Comparison of ENCODE assay signal across 8 mouse cellular contexts in genomic region chr2:167949250-167949649, GRCm38 (mm10). TPM values are rescaled to one million over a fixed set of nuclear protein-coding genes. Genes with fewer than 3 reads are reported as not detected.
DNase-seq lines count a peak whose midpoint lies in the region; ATAC-seq and TF ChIP-seq lines count a peak whose summit lies in the region.

No protein-coding gene starts in this region.

- TF ChIP-seq CTCF in liver, embryonic 14.5 days (IDR thresholded peaks at IDR 0.05; ENCODE audit: low read depth), result no peak

- 77% methylated on average over 6 of the region's 6 CpGs for WGBS in forebrain, embryonic 10.5 days
- 76% methylated on average over 6 of the region's 6 CpGs for WGBS in forebrain, embryonic 11.5 days
- 73% methylated on average over 6 of the region's 6 CpGs for WGBS in neural tube, embryonic 13.5 days
- WGBS in liver, embryonic 14.5 days (ENCODE audit: insufficient replicate concordance), result 18% methylated on average over 6 of the region's 6 CpGs

- H3K9me3 ChIP-seq in forebrain, embryonic 10.5 days, result no peaks in the 10 kb centered on the region
- H3K9me3 ChIP-seq in forebrain, embryonic 11.5 days (ENCODE audit: control insufficient read depth, low read length), result no peaks in the 10 kb centered on the region
- H3K9me3 ChIP-seq in neural tube, embryonic 13.5 days, result no peaks in the 10 kb centered on the region
- H3K9me3 ChIP-seq in liver, embryonic 14.5 days (ENCODE audit: control insufficient read depth, low read length), result no peaks in the 10 kb centered on the region

- no peak for TF ChIP-seq EP300 in liver, embryonic 14.5 days (IDR thresholded peaks at IDR 0.05; ENCODE audit: low read depth)

- no peak overlapping the region for H3K4me2 ChIP-seq in forebrain, embryonic 11.5 days (ENCODE audit: low read depth, low read length, severe bottlenecking)
- H3K4me2 ChIP-seq in neural tube, embryonic 13.5 days, result no peak overlapping the region
- no peak overlapping the region for H3K4me2 ChIP-seq in liver, embryonic 14.5 days (ENCODE audit: low read depth)

- no peak overlapping the region for H3K4me3 ChIP-seq in forebrain, embryonic 10.5 days
- H3K4me3 ChIP-seq in forebrain, embryonic 11.5 days (ENCODE audit: low read depth, low read length), result no peak overlapping the region
- H3K4me3 ChIP-seq in neural tube, embryonic 13.5 days, result no peak overlapping the region
- H3K4me3 ChIP-seq in liver, embryonic 14.5 days (ENCODE audit: insufficient read depth in 1 of 2, low read depth in 2 of 2, low read length in 2 of 2), result no peak overlapping the region

- no peak for ATAC-seq in forebrain, embryonic 11.5 days (replicated peaks; ENCODE audit: low FRiP score)
- no peak for ATAC-seq in neural tube, embryonic 13.5 days (ENCODE audit: low read depth)
- 0 out of 2 replicates have a peak, but pooled peaks have one; percentile 31 for ATAC-seq in liver, embryonic 14.5 days (ENCODE audit: insufficient read depth)

- no peak overlapping the region for H3K9ac ChIP-seq in forebrain, embryonic 11.5 days (ENCODE audit: low read length)
- 0 out of 2 replicates have a peak overlapping the region, but pooled peaks have one; percentile 31 for H3K9ac ChIP-seq in neural tube, embryonic 13.5 days
- no peak overlapping the region for H3K9ac ChIP-seq in liver, embryonic 14.5 days (replicated peaks)

- DNase-seq in forebrain, embryonic 10.5 days (ENCODE audit: extremely low spot score, low spot score), result no peak
- DNase-seq in forebrain, embryonic 11.5 days (ENCODE audit: low spot score), result no peak
- DNase-seq in neural tube, embryonic 10.5 days (ENCODE audit: extremely low spot score, low spot score), result no peak
- DNase-seq in liver, embryonic 14.5 days (ENCODE audit: low read depth in 3 of 3, low spot score in 3 of 3), result no peak
- DNase-seq in thymus, postnatal 0 days (ENCODE audit: low spot score), result peak; percentile 52
- no peak for DNase-seq in adrenal gland, adult 8-10 months
- DNase-seq in frontal cortex, postnatal 14 days (ENCODE audit: low spot score in 2 of 2), result no peak

- H3K27me3 ChIP-seq in forebrain, embryonic 10.5 days (ENCODE audit: poor library complexity, severe bottlenecking), result no peaks in the 10 kb centered on the region
- no peaks in the 10 kb centered on the region for H3K27me3 ChIP-seq in forebrain, embryonic 11.5 days (ENCODE audit: control insufficient read depth, insufficient read depth, low read length)
- no peaks in the 10 kb centered on the region for H3K27me3 ChIP-seq in neural tube, embryonic 13.5 days
- H3K27me3 ChIP-seq in liver, embryonic 14.5 days (ENCODE audit: control insufficient read depth, insufficient read depth, low read length), result no peaks in the 10 kb centered on the region

- peak overlapping the region; percentile 44; the same call in 1 of the 2 replicates for H3K27ac ChIP-seq in forebrain, embryonic 10.5 days
- H3K27ac ChIP-seq in forebrain, embryonic 11.5 days (ENCODE audit: low read depth, low read length), result no peak overlapping the region
- no peak overlapping the region for H3K27ac ChIP-seq in neural tube, embryonic 13.5 days (replicated peaks)
- H3K27ac ChIP-seq in liver, embryonic 14.5 days, result no peak overlapping the region

- H3K4me1 ChIP-seq in forebrain, embryonic 10.5 days, result peaks cover 31% of the 10 kb centered on the region
- no peaks in the 10 kb centered on the region for H3K4me1 ChIP-seq in forebrain, embryonic 11.5 days (replicated peaks; ENCODE audit: control insufficient read depth, insufficient read depth, low read length)
- peaks cover 62% of the 10 kb centered on the region for H3K4me1 ChIP-seq in neural tube, embryonic 13.5 days (replicated peaks)
- H3K4me1 ChIP-seq in liver, embryonic 14.5 days (replicated peaks; ENCODE audit: control insufficient read depth in 2 of 2, insufficient read depth in 2 of 2, low read length in 1 of 2), result peaks cover 2 to 43% of the 10 kb centered on the region in 2 experiments; a peak in 2 of 4 replicates

- H3K36me3 ChIP-seq in forebrain, embryonic 10.5 days (replicated peaks), result peaks cover 6% of the 10 kb centered on the region; the same call in 1 of the 2 replicates
- H3K36me3 ChIP-seq in forebrain, embryonic 11.5 days (ENCODE audit: control insufficient read depth, insufficient read depth, low read length), result no peaks in the 10 kb centered on the region
- H3K36me3 ChIP-seq in neural tube, embryonic 13.5 days, result no peaks in the 10 kb centered on the region
- no peaks in the 10 kb centered on the region for H3K36me3 ChIP-seq in liver, embryonic 14.5 days (replicated peaks; ENCODE audit: control insufficient read depth, insufficient read depth, low read depth)

RNA-seq across cellular contexts. Expression of gene Ptpn1, which starts 17.4 kb away (rescaled TPM):
- 66.0 and 66.4 TPM in 2 replicates for polyA plus RNA-seq in forebrain, embryonic 10.5 days (2016; fragmentation: Nextera tagmentation; extraction: Ambion mirVana)
- 73.0 and 80.0 TPM in 2 replicates for polyA plus RNA-seq in forebrain, embryonic 11.5 days (2014; fragmentation: Nextera tagmentation; extraction: Ambion mirVana)
- 110 and 113 TPM in 2 replicates for polyA plus RNA-seq in neural tube, embryonic 13.5 days (2015; fragmentation: Nextera tagmentation; extraction: Ambion mirVana)
- 8.6 and 10.0 TPM in 2 replicates for polyA plus RNA-seq in liver, embryonic 14.5 days (2012; rRNA removed)
- 24.3 and 26.3 TPM in 2 replicates for polyA plus RNA-seq in liver, embryonic 14.5 days (2014; fragmentation: Nextera tagmentation; extraction: Ambion mirVana)
- polyA plus RNA-seq in thymus, postnatal 0 days (2015; fragmentation: Nextera tagmentation; extraction: Ambion mirVana), result 102 and 110 TPM in 2 replicates
- 10 to 100 TPM; 56.1 to 70.3 (median 60.7) TPM for total RNA-seq in adrenal gland, adult 8-10 months (2022)
